Mouse (Mus musculus) layer of hippocampus, postnatal 25 days (tissue): ENCODE results near the gene Pacs2. TPM values are rescaled to one million over a fixed set of nuclear protein-coding genes. Genes with fewer than 3 reads are reported as not detected.

Experiments
- DNase-seq, 2 experiments: peaks; one replicate each; pipeline ENCODE4 v3.0.0; 2022; ENCODE audit warnings: mixed read lengths in 2 of 2, low spot score in 1 of 2; ENCODE audit errors: extremely low spot score in 1 of 2
- total RNA-seq, 2 experiments: library from RNA; stranded (reverse); gene quantifications; 2 replicates each; pipeline ENCODE4 v1.2.3; 2021

Gene Pacs2
- total RNA-seq, 2 experiments from 2014 or later = 94.2 to 97.8 TPM

GRCm38 (mm10) chr12:113074329-113075062, 60.2 kb downstream of the Pacs2 start, which contains the start of gene Tex22:
Tex22 (plus strand) TSS chr12:113074502.
- DNase-seq = peak; percentile 78 to 79

GRCm38 (mm10) chr12:113075063-113075454, 60.8 kb downstream of the Pacs2 start:
- peak; percentile 66 to 88 for DNase-seq

GRCm38 (mm10) chr12:113075486-113075885, 61.2 kb downstream of the Pacs2 start:
- no peak for DNase-seq

GRCm38 (mm10) chr12:113087276-113087675, 73.0 kb downstream of the Pacs2 start:
- no peak for DNase-seq

- no peak for DNase-seq
These were observed 73.7 kb downstream of the Pacs2 start for GRCm38 (mm10) chr12:113088026-113088425.

GRCm38 (mm10) chr12:113089107-113089506, 74.8 kb downstream of the Pacs2 start:
- DNase-seq = no peak

- DNase-seq = no peak
These were observed 75.7 kb downstream of the Pacs2 start for GRCm38 (mm10) chr12:113090053-113090452.

GRCm38 (mm10) chr12:113097040-113097439, 82.7 kb downstream of the Pacs2 start:
- DNase-seq = no peak

GRCm38 (mm10) chr12:113097749-113098281, 83.5 kb downstream of the Pacs2 start, which contains the start of gene Mta1:
Mta1 (plus strand) TSS chr12:113098278.
- DNase-seq = peak; percentile 41 to 56

- DNase-seq = no peak
These were observed 84.3 kb downstream of the Pacs2 start for GRCm38 (mm10) chr12:113098530-113099151.

- DNase-seq = no peak
These were observed 85.3 kb downstream of the Pacs2 start for GRCm38 (mm10) chr12:113099470-113100237.

- no peak for DNase-seq
These were observed 86.3 kb downstream of the Pacs2 start for GRCm38 (mm10) chr12:113100448-113101076.

GRCm38 (mm10) chr12:113101251-113101960, 87.1 kb downstream of the Pacs2 start:
- no peak for DNase-seq

GRCm38 (mm10) chr12:113102461-113102860, 88.2 kb downstream of the Pacs2 start:
- DNase-seq = peak in 1 of 2 experiments; percentile 54

GRCm38 (mm10) chr12:113103846-113104451, 89.6 kb downstream of the Pacs2 start:
- no peak for DNase-seq

- DNase-seq = no peak
These were observed 92.1 kb downstream of the Pacs2 start for GRCm38 (mm10) chr12:113106386-113106785.

- DNase-seq = no peak
These were observed 93.3 kb downstream of the Pacs2 start for GRCm38 (mm10) chr12:113107431-113108124.

- no peak for DNase-seq
These were observed 94.4 kb downstream of the Pacs2 start for GRCm38 (mm10) chr12:113108528-113109283.
